ENCODE assay signal across 15 mouse cellular contexts in genomic region chr2:169802241-169802640, GRCm38 (mm10).
"Had no signal": no experiment of that assay in that cellular context is flagged by ENCODE, and none has a peak within 500 bp of the region (broad histone marks: within the 10 kb centered on the region; RNA-seq: fewer than 3 reads in every experiment).

No protein-coding gene starts in this region.

- DNase-seq: retina, postnatal 1 day; right cerebral cortex, adult 18-20 months; right cerebral cortex, postnatal 14 days; right cerebral cortex, postnatal 25 days; right cerebral cortex, postnatal 4 days; spleen, adult 18-20 months; thymus, adult 18-20 months; thymus, adult 2 months; thymus, postnatal 14 days; thymus, postnatal 25 days; thymus, postnatal 36 days; thymus, postnatal 4 days had no signal

- H3K9me3 ChIP-seq: neural tube, embryonic 15.5 days; stomach, embryonic 15.5 days had no signal

- H3K9ac ChIP-seq: neural tube, embryonic 15.5 days; stomach, embryonic 15.5 days had no signal

- H3K27ac ChIP-seq: neural tube, embryonic 15.5 days; stomach, embryonic 15.5 days; stomach, postnatal 0 days had no signal

- H3K4me2 ChIP-seq: neural tube, embryonic 15.5 days; stomach, embryonic 15.5 days had no signal

- H3K27me3 ChIP-seq: neural tube, embryonic 15.5 days; stomach, embryonic 15.5 days had no signal

- H3K4me3 ChIP-seq: neural tube, embryonic 15.5 days; stomach, embryonic 15.5 days had no signal

- H3K4me1 ChIP-seq: neural tube, embryonic 15.5 days; stomach, embryonic 15.5 days had no signal

- H3K36me3 ChIP-seq: neural tube, embryonic 15.5 days; stomach, embryonic 15.5 days had no signal
